Mouse (Mus musculus): ENCODE data around the gene Ap1g1. TPM values are rescaled to one million over a fixed set of nuclear protein-coding genes. Genes with fewer than 3 reads are reported as not detected.

Gene Ap1g1
- polyA plus RNA-seq, 1 experiment from 2014 or later: 49.6 TPM

GRCm38 (mm10) chr8:109798721-109799120 lies 20.4 kb downstream of the Ap1g1 start:
- Histone ChIP-seq H3K4me2 (no peak overlapping the region), H3K4me1 (replicated peaks) (peaks cover 9% of the 10 kb centered on the region), H3K9me3 (no peaks in the 10 kb centered on the region), H3K9ac (no peak overlapping the region), H3K4me3 (no peak overlapping the region), H3K36me3 (peaks cover 6% of the 10 kb centered on the region), H3K27ac (replicated peaks) (no peak overlapping the region), H3K27me3 (no peaks in the 10 kb centered on the region)
- no peak for ATAC-seq (ENCODE audit: low read depth)

- ATAC-seq (ENCODE audit: low read depth): no peak
- Histone ChIP-seq H3K36me3 (peaks cover 10% of the 10 kb centered on the region), H3K27ac (replicated peaks) (no peak overlapping the region), H3K4me3 (no peak overlapping the region), H3K27me3 (no peaks in the 10 kb centered on the region), H3K4me1 (replicated peaks) (peaks cover 9% of the 10 kb centered on the region), H3K9me3 (no peaks in the 10 kb centered on the region), H3K4me2 (no peak overlapping the region), H3K9ac (no peak overlapping the region)
- 60% methylated on average over 4 of the region's 4 CpGs for WGBS
Observed at GRCm38 (mm10) chr8:109799245-109799644, 20.9 kb downstream of the Ap1g1 start.

GRCm38 (mm10) chr8:109800325-109800724 lies 22.0 kb downstream of the Ap1g1 start:
- no peak overlapping the region for H3K9ac ChIP-seq
- H3K27ac ChIP-seq (replicated peaks): no peak overlapping the region
- ATAC-seq (ENCODE audit: low read depth): no peak
- peaks cover 17% of the 10 kb centered on the region for H3K36me3 ChIP-seq
- peaks cover 9% of the 10 kb centered on the region for H3K4me1 ChIP-seq (replicated peaks)
- no peak overlapping the region for H3K4me2 ChIP-seq
- H3K4me3 ChIP-seq: no peak overlapping the region
- no peaks in the 10 kb centered on the region for H3K27me3 ChIP-seq
- H3K9me3 ChIP-seq: no peaks in the 10 kb centered on the region
- WGBS: 82% methylated on average over 2 of the region's 2 CpGs

GRCm38 (mm10) chr8:109803211-109803610 lies 24.9 kb downstream of the Ap1g1 start:
- no peaks in the 10 kb centered on the region for H3K9me3 ChIP-seq
- H3K27me3 ChIP-seq: no peaks in the 10 kb centered on the region
- peaks cover 9% of the 10 kb centered on the region for H3K4me1 ChIP-seq (replicated peaks)
- no peak overlapping the region for H3K4me2 ChIP-seq
- H3K27ac ChIP-seq (replicated peaks): no peak overlapping the region
- H3K9ac ChIP-seq: no peak overlapping the region
- ATAC-seq (ENCODE audit: low read depth): no peak
- 97% methylated on average over 3 of the region's 3 CpGs for WGBS
- H3K36me3 ChIP-seq: peaks cover 17% of the 10 kb centered on the region
- H3K4me3 ChIP-seq: no peak overlapping the region

- no peak for ATAC-seq (ENCODE audit: low read depth)
Observed at GRCm38 (mm10) chr8:109803801-109804200, 25.4 kb downstream of the Ap1g1 start.

GRCm38 (mm10) chr8:109806522-109806921 lies 28.2 kb downstream of the Ap1g1 start:
- no peaks in the 10 kb centered on the region for H3K27me3 ChIP-seq
- no peak overlapping the region for H3K4me2 ChIP-seq
- WGBS: 85% methylated on average over 3 of the region's 3 CpGs
- H3K9me3 ChIP-seq: no peaks in the 10 kb centered on the region
- no peaks in the 10 kb centered on the region for H3K4me1 ChIP-seq (replicated peaks)
- no peak overlapping the region for H3K4me3 ChIP-seq
- H3K36me3 ChIP-seq: peaks cover 17% of the 10 kb centered on the region
- H3K27ac ChIP-seq (replicated peaks): no peak overlapping the region
- H3K9ac ChIP-seq: no peak overlapping the region
- ATAC-seq (ENCODE audit: low read depth): no peak

More at GRCm38 (mm10) chr8:109803801-109804200, 25.4 kb downstream of the Ap1g1 start:
- Histone ChIP-seq H3K4me1 (replicated peaks) (peaks cover 9% of the 10 kb centered on the region), H3K36me3 (peaks cover 17% of the 10 kb centered on the region), H3K27ac (replicated peaks) (no peak overlapping the region), H3K27me3 (no peaks in the 10 kb centered on the region), H3K9me3 (no peaks in the 10 kb centered on the region), H3K4me3 (no peak overlapping the region), H3K9ac (no peak overlapping the region), H3K4me2 (no peak overlapping the region)
- WGBS: 97% methylated on average over 3 of the region's 3 CpGs

GRCm38 (mm10) chr8:109807401-109808119 lies 29.2 kb downstream of the Ap1g1 start:
- ATAC-seq (ENCODE audit: low read depth): no peak
- Histone ChIP-seq H3K4me1 (replicated peaks) (no peaks in the 10 kb centered on the region), H3K9me3 (no peaks in the 10 kb centered on the region), H3K4me2 (no peak overlapping the region), H3K27me3 (no peaks in the 10 kb centered on the region), H3K36me3 (peaks cover 17% of the 10 kb centered on the region), H3K27ac (replicated peaks) (no peak overlapping the region), H3K4me3 (no peak overlapping the region), H3K9ac (no peak overlapping the region)
- 88% methylated on average over 7 of the region's 7 CpGs for WGBS

GRCm38 (mm10) chr8:109808120-109808447 lies 29.7 kb downstream of the Ap1g1 start:
- Histone ChIP-seq H3K4me1 (replicated peaks) (no peaks in the 10 kb centered on the region), H3K27me3 (no peaks in the 10 kb centered on the region), H3K36me3 (peaks cover 13% of the 10 kb centered on the region), H3K9me3 (no peaks in the 10 kb centered on the region), H3K27ac (replicated peaks) (no peak overlapping the region), H3K4me2 (no peak overlapping the region), H3K4me3 (no peak overlapping the region), H3K9ac (no peak overlapping the region)
- ATAC-seq (ENCODE audit: low read depth): no peak

- Histone ChIP-seq H3K4me3 (no peak overlapping the region), H3K27me3 (no peaks in the 10 kb centered on the region), H3K4me1 (replicated peaks) (no peaks in the 10 kb centered on the region), H3K27ac (replicated peaks) (no peak overlapping the region), H3K36me3 (0 out of 2 replicates have a peak, but pooled peaks cover 3% of the 10 kb centered on the region), H3K9ac (no peak overlapping the region), H3K9me3 (no peaks in the 10 kb centered on the region), H3K4me2 (no peak overlapping the region)
- no peak for ATAC-seq (ENCODE audit: low read depth)
- WGBS: 88% methylated on average over 3 of the region's 3 CpGs
Observed at GRCm38 (mm10) chr8:109810434-109810833, 32.1 kb downstream of the Ap1g1 start.

- 93% methylated on average over 2 of the region's 2 CpGs for WGBS
- Histone ChIP-seq H3K9me3 (no peaks in the 10 kb centered on the region), H3K36me3 (0 out of 2 replicates have a peak, but pooled peaks cover 3% of the 10 kb centered on the region), H3K27ac (replicated peaks) (no peak overlapping the region), H3K9ac (no peak overlapping the region), H3K4me1 (replicated peaks) (0 out of 2 replicates have a peak, but pooled peaks cover 5% of the 10 kb centered on the region), H3K27me3 (no peaks in the 10 kb centered on the region), H3K4me2 (no peak overlapping the region), H3K4me3 (no peak overlapping the region)
- ATAC-seq (ENCODE audit: low read depth): no peak
Observed at GRCm38 (mm10) chr8:109815268-109815667, 36.9 kb downstream of the Ap1g1 start.

- no peak overlapping the region for H3K9ac ChIP-seq
- 0 out of 2 replicates have a peak, but pooled peaks cover 5% of the 10 kb centered on the region for H3K4me1 ChIP-seq (replicated peaks)
- WGBS: 65% methylated on average over 1 of the region's 1 CpGs
- no peak overlapping the region for H3K4me3 ChIP-seq
- H3K27me3 ChIP-seq: no peaks in the 10 kb centered on the region
- no peak overlapping the region; the same call in 1 of the 2 replicates for H3K27ac ChIP-seq (replicated peaks)
- no peak overlapping the region for H3K4me2 ChIP-seq
- H3K36me3 ChIP-seq: 0 out of 2 replicates have a peak, but pooled peaks cover 6% of the 10 kb centered on the region
- H3K9me3 ChIP-seq: no peaks in the 10 kb centered on the region
- no peak for ATAC-seq (ENCODE audit: low read depth)
Observed at GRCm38 (mm10) chr8:109817933-109818332, 39.6 kb downstream of the Ap1g1 start.

GRCm38 (mm10) chr8:109823561-109823960 lies 45.2 kb downstream of the Ap1g1 start:
- no peak overlapping the region for H3K4me2 ChIP-seq
- H3K27me3 ChIP-seq: no peaks in the 10 kb centered on the region
- H3K4me1 ChIP-seq (replicated peaks): no peaks in the 10 kb centered on the region
- WGBS: 95% methylated on average over 2 of the region's 2 CpGs
- no peak overlapping the region for H3K27ac ChIP-seq (replicated peaks)
- no peak overlapping the region for H3K9ac ChIP-seq
- no peak for ATAC-seq (ENCODE audit: low read depth)
- H3K36me3 ChIP-seq: peaks cover 16% of the 10 kb centered on the region; the same call in 1 of the 2 replicates
- H3K4me3 ChIP-seq: no peak overlapping the region
- no peaks in the 10 kb centered on the region for H3K9me3 ChIP-seq

GRCm38 (mm10) chr8:109839822-109840221 lies 61.5 kb downstream of the Ap1g1 start:
- H3K27ac ChIP-seq (replicated peaks): no peak overlapping the region
- 100% methylated on average over 2 of the region's 2 CpGs for WGBS
- no peaks in the 10 kb centered on the region for H3K4me1 ChIP-seq (replicated peaks)
- no peaks in the 10 kb centered on the region for H3K9me3 ChIP-seq
- H3K36me3 ChIP-seq: peaks cover 59% of the 10 kb centered on the region
- no peak overlapping the region for H3K4me3 ChIP-seq
- no peaks in the 10 kb centered on the region for H3K27me3 ChIP-seq
- ATAC-seq (ENCODE audit: low read depth): no peak
- no peak overlapping the region for H3K4me2 ChIP-seq
- H3K9ac ChIP-seq: no peak overlapping the region

Measured in neural tube, embryonic 13.5 days (tissue).